Mouse (Mus musculus) adrenal gland, adult 8-10 months (tissue): ENCODE data around the gene Retn. TPM values are rescaled to one million over a fixed set of nuclear protein-coding genes. Genes with fewer than 3 reads are reported as not detected.

Experiments used
- total RNA-seq, 4 experiments: library from RNA; stranded (reverse); gene quantifications; 2 replicates each; pipeline ENCODE4 v1.2.4; 2022

Retn gene
- total RNA-seq, 4 experiments from 2014 or later: 50.2 to 152 (median 108) TPM

Other genes with a start within 250 kb of the Retn start
- gene Pex11g, start 188.1 kb upstream of the Retn start, total RNA-seq: 10 to 100 TPM; 10.4 to 20.2 (median 12.1) TPM
- under 1 TPM in 2 of 4 experiments, not detected in 2; 0.28 to 0.46 TPM for gene Tex45, start 184.9 kb upstream of the Retn start, total RNA-seq
- gene Zfp358, start 162.6 kb upstream of the Retn start, total RNA-seq: 10 to 100 TPM; 20.6 to 22.9 (median 21.7) TPM
- 10 to 100 TPM; 45.0 to 82.0 (median 60.3) TPM for gene Mcoln1, start 155.3 kb upstream of the Retn start, total RNA-seq
- 10 to 100 TPM; 49.3 to 73.9 (median 63.2) TPM for gene Pnpla6, start 140.4 kb upstream of the Retn start, total RNA-seq
- gene C330021F23Rik, start 87.8 kb upstream of the Retn start, total RNA-seq: not detected
- 10 to 100 TPM in 2 of 4 experiments, 1 to 10 TPM in 2; 4.7 to 15.5 (median 10.0) TPM for gene Camsap3, start 68.5 kb upstream of the Retn start, total RNA-seq
- gene Xab2, start 34.5 kb upstream of the Retn start, total RNA-seq: 10 to 100 TPM; 37.2 to 44.3 (median 42.5) TPM
- gene Pet100, start 34.2 kb upstream of the Retn start, total RNA-seq: 100 to 1,000 TPM in 1 of 4 experiments, 10 to 100 TPM in 3; 86.7 to 108 (median 94.2) TPM
- gene Pcp2, start 30.2 kb upstream of the Retn start, total RNA-seq: not detected
- 100 to 1,000 TPM in 2 of 4 experiments, 10 to 100 TPM in 2; 76.2 to 107 (median 99.8) TPM for gene Stxbp2, start 24.8 kb upstream of the Retn start, total RNA-seq
- under 1 TPM in 3 of 4 experiments, not detected in 1; 0.17 to 0.40 (median 0.26) TPM for gene Mcemp1, start 10.0 kb downstream of the Retn start, total RNA-seq
- gene Fcor, start 16.6 kb downstream of the Retn start, total RNA-seq: 10 to 100 TPM in 3 of 4 experiments, 1 to 10 TPM in 1; 8.1 to 26.3 (median 22.4) TPM
- 10 to 100 TPM; 21.0 to 23.6 (median 22.5) TPM for gene Trappc5, start 20.5 kb downstream of the Retn start, total RNA-seq
- under 1 TPM; 0.12 to 0.54 (median 0.45) TPM for gene Fcer2a, start 38.4 kb downstream of the Retn start, total RNA-seq
- gene Clec4g, start 64.9 kb downstream of the Retn start, total RNA-seq: not detected
- 1 to 10 TPM in 2 of 4 experiments, under 1 TPM in 1, not detected in 1; 0.28 to 1.4 (median 1.2) TPM for gene Cd209a, start 93.2 kb downstream of the Retn start, total RNA-seq
- gene Cd209e, start 198.5 kb downstream of the Retn start, total RNA-seq: not detected
- 1 to 10 TPM in 3 of 4 experiments, under 1 TPM in 1; 0.73 to 2.2 (median 1.4) TPM for gene Cd209d, start 222.8 kb downstream of the Retn start, total RNA-seq